Mouse (Mus musculus) spleen, postnatal 4 days (tissue): ENCODE results near the gene Cux2.
A peak's percentile ranks its signal among the peaks of the same experiment; 100 is the strongest.

Experiments
- DNase-seq, 2 experiments: peaks; one replicate each; pipeline ENCODE4 v3.0.0; 2022; ENCODE audit warnings: low spot score in 2 of 2

Cux2 gene

GRCm38 (mm10) chr5:121820161-121820560, 229.7 kb downstream of the Cux2 start:
- no peak for DNase-seq

DNA sequence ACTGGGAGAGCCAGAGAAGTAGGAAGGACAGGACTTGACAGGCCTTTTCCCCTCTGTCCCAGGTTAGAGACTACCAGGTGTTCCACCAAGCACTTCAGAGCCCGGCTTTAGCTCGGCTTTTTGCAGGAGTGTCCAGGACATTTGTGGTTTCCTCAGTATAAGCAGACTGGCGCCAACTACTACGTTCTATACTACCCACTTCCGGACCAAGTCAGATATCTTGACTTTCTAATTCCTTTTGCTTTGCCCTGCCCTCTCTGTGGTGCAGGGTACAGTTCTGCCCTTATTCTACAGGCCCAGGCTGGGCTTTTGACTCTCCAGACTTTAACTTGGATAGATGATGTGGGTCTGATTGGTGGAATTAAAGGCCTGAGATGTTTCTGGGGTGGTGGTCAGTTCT, 230.3 kb downstream of the Cux2 start:
- DNase-seq, result no peak

DNA sequence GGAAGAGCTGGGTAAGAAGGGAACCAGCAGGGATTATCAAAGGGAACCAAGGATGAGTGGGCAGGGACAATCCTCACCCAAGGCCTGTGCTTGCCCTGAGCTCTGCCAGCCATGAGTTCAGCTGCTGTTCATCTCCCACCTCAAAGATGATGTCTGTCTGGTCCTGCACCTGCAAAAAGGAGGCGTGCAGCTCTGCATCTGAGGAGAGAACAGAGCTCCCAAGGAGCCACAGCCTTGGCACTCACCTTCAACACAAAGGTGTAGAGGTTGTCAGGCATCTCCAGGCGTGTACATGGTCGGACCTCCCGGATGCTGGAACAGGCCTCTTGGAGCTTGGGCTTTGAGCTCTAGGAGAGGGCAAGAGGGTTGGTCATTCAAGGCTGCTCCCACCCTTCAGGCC, 231.0 kb downstream of the Cux2 start:
- DNase-seq, result peak in 1 of 2 experiments; percentile 55

DNA sequence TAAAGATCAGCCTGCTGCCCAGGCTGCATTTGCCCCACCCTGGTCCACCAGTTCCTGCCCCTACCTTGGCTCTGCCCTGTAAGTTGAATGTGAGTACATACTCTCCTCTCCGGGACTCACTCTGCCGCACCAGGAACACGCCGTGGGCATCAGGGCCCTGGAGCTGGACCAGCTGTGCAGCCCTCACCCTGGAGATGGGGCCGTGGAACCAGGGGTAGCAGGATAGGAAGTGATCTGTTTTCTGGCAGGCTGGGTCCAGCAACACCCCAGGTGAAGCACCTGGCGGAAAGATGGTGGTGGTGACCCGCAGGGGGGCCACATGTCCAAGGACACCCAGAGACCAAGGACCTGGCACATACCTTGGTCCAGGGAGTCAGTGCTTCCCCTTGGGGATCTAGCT, 231.5 kb downstream of the Cux2 start:
- DNase-seq, result peak in 1 of 2 experiments; percentile 63

GRCm38 (mm10) chr5:121817551-121817950, 232.4 kb downstream of the Cux2 start:
- DNase-seq, result peak in 1 of 2 experiments; percentile 60

DNA sequence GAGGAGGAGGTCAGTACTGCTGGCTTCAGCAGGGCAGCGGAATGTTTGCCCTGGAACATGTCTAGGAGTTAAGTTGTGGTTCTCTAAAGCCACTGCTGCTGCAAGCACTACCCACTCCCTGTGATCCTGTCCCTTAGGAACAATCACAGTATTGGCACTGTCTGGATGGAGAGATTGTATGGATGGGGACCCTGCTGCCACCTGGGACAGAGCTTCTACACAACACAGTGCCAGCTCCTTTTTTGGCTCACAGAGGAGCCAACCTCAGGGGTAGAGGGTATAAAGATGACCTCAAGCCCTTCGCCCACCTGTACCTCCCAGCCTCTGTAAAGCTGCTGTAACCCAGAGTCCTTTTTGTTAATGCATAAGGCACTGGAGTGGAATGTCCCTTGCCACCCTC, 233.3 kb downstream of the Cux2 start:
- DNase-seq, result no peak

- DNase-seq, result peak in 1 of 2 experiments; percentile 59
Observed at GRCm38 (mm10) chr5:121815867-121816380, 234.0 kb downstream of the Cux2 start.

DNA sequence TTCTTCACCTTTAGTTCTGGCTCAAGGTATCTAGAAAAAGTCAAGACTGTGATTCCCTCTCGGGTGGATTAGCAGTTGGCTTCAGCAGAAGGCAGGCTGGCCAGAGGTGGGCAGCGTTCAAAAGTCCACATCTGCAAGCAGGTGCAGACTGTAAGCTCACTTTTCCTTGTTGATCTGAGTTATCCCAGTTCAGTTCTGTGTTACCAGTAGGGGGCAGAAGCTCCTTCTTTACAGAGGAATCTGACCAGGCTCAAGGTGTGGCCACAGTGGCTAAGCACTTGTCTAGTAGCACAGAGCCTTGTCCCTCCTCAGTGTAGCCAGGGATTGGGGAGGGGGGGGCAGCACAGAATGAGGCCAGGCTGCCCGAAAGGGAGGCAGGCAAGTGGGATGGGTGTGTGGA, 234.8 kb downstream of the Cux2 start:
- peak; percentile 56 to 74 for DNase-seq

GRCm38 (mm10) chr5:121813744-121814143, 236.2 kb downstream of the Cux2 start:
- DNase-seq, result peak in 1 of 2 experiments; percentile 61

DNA sequence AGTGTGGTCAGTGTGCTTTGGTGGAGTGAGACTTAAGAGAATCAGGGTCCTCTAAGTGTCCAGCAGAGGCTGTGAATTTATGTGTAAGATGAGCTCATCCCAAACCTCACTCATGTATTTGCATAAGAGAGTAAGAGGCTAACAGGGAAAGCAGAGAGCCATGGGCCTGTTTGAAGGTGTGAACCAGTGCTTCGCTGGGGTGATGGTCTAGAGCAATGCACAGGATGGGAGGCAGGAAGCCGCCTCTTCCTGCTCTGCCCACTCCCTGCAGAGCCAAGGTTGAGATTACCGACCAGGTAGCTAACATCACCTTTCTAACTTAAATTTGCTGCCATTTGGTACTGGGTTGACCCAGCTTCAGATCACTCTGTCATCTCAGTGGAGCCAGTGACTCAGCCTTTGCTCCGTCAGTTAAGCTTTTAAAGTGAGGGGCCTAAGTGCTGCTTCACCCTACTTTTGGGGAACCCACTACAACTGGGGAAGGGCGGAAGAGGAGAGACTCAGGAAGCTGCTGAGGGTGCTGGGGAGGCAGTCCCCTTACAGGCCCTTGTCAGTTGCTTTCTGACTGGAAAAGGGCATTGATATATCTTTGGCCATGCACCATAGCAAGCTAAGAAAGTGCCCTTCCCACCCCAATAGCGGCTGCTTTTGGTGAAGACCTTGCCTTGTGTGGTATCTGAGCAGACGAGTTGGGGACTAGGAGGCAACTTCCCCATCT, 237.2 kb downstream of the Cux2 start:
- peak in 1 of 2 experiments; percentile 57 for DNase-seq

DNA sequence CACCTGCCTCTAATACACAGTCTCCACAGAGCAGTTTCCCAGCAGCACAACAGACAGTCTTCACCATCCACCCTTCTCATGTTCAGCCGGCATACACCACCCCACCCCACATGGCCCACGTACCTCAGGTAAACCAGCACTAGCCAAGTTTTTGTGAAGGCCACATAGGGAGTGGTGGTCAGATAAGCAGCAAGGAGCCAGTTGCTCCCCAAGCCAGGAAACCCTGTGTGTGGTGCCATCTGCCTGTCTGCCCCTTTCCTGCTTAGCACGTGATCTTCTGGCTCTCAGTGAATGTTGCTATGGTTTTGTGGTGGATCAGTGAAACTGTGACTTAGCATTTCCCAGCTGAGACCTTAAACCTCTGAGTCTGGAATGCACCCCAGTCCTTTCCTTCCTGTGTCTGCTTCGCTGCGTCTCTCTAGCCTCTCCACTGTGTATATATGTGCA, 238.4 kb downstream of the Cux2 start:
- DNase-seq, result peak in 1 of 2 experiments; percentile 54

DNA sequence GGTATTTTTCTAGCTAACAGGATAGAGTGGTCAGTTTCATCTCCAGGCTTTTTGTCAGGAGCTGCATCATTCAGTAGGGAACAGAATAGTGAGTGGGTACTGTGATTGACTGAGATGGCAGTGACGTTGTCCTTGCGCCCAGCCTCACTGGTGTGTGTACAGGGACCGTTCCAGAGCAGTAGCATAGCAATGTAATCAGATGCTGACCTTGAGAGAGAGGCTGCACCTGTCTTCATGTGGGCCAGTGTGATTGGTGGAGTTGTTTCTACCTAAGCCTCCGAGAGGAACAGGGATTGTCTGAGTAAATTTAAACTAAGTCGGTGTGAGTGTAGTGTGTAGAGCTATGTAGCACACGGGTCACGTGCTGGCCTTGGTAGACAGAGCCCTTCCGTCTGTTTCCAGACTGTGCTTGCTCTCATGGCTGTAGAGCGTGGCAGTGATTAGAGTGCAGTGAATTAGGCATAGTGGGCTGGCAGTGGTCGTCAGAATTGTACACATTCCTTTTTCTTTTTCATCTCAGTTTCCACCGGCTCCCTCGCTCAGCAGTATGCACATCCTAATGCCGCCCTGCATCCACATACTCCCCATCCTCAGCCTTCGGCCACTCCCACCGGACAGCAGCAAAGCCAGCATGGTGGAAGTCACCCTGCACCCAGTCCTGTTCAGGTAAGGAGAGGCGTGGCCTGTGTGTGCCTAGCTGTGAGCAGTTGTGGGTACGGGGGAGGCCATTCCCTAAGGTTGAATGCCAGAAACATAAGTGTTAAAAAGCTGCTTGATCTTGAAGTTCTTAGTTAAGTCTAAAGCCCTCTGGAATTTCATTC, 239.4 kb downstream of the Cux2 start:
- peak in 1 of 2 experiments; percentile 58 for DNase-seq

- no peak for DNase-seq
Observed at GRCm38 (mm10) chr5:121809667-121810224, 240.2 kb downstream of the Cux2 start.

DNA sequence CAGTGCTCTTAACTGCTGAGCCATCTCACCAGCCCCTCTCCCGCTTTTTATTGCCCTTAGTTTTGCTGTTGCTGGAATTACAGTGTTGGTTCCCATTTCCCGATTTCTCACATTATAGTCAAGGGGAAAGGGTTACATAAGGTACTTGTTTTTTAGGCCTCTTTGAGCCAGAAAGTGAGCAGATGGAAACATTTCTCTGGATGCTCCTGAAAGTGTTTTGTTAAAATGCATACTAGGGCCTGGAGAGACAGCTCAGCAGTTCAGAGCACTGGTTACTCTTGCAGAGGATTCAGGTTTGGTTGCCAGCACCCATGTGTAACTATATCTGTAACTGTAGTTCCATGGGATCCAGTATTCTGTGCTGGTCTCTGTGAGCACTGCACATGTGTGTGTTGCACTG, 241.7 kb downstream of the Cux2 start:
- no peak for DNase-seq

DNA sequence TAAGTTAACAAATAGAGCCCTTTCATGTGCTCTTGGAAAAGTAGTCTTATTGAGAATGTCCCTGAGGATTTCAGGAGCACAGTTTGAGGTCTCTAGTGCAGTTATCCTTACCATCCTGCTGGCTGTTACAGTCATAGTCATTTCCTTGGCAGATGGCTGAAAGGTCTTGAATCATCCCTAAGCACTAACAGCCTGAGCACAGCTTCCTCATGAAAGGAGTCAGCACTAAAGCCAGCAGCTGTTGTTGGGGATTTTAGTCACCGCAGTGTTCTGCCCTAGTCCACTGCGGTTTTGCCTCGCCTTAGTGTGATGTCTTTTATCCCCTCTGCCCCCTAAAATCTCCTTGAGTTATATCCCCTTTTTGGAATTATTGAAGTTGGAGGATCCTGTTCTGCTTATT, 242.7 kb downstream of the Cux2 start:
- DNase-seq, result no peak
